Mouse (Mus musculus): ENCODE results near the gene Hnf4a.

- TF ChIP-seq CTCF (IDR thresholded peaks at IDR 0.05; ENCODE audit: insufficient read depth, low read length) (no peak), POLR2A (IDR thresholded peaks at IDR 0.05; ENCODE audit: borderline replicate concordance, extremely low read depth, low read depth, low read length) (no peak)
These were observed 37.7 kb upstream of the Hnf4a start for GRCm38 (mm10) chr2:163468866-163469265.

All from lung, adult 2 months (tissue).